Mouse (Mus musculus) cerebellum, postnatal 36 days (tissue): Measurements from ENCODE around the gene Arhgef17.
A peak's percentile ranks its signal among the peaks of the same experiment; 100 is the strongest.

ENCODE experiments used
- DNase-seq, 2 experiments: peaks; one replicate each; pipeline ENCODE4 v3.0.0; 2021 to 2022; ENCODE audit warnings: mixed read lengths in 2 of 2

The Arhgef17 gene

GRCm38 (mm10) chr7:100931926-100932480, at the start of gene Arhgef17:
TSS of gene Arhgef17 (minus strand) at chr7:100932107.
- no peak for DNase-seq

GRCm38 (mm10) chr7:100979175-100979574, 47.3 kb upstream of the Arhgef17 start:
- DNase-seq: peak in 1 of 2 experiments; percentile 30

- no peak for DNase-seq
These were observed 46.3 kb upstream of the Arhgef17 start for GRCm38 (mm10) chr7:100978171-100978570.

- DNase-seq: peak in 1 of 2 experiments; percentile 18
These were observed 42.4 kb upstream of the Arhgef17 start, which contains the start of gene P2ry6 for GRCm38 (mm10) chr7:100974135-100974903. TSS of gene P2ry6 (minus strand) at chr7:100974649.

GRCm38 (mm10) chr7:100972875-100973274, 41.0 kb upstream of the Arhgef17 start:
- no peak for DNase-seq

GRCm38 (mm10) chr7:100968874-100969659, 37.2 kb upstream of the Arhgef17 start:
- DNase-seq: no peak

- DNase-seq: no peak
These were observed 36.5 kb upstream of the Arhgef17 start for GRCm38 (mm10) chr7:100968376-100968775.

GRCm38 (mm10) chr7:100967850-100968249, 35.9 kb upstream of the Arhgef17 start:
- no peak for DNase-seq

- DNase-seq: no peak
These were observed 34.1 kb upstream of the Arhgef17 start for GRCm38 (mm10) chr7:100966014-100966413.

- DNase-seq: peak in 1 of 2 experiments; percentile 14
These were observed 33.2 kb upstream of the Arhgef17 start for GRCm38 (mm10) chr7:100965079-100965478.

GRCm38 (mm10) chr7:100964242-100964641, 32.3 kb upstream of the Arhgef17 start:
- DNase-seq: no peak

- no peak for DNase-seq
These were observed 31.5 kb upstream of the Arhgef17 start for GRCm38 (mm10) chr7:100963381-100963780.

- DNase-seq: no peak
These were observed 29.2 kb upstream of the Arhgef17 start for GRCm38 (mm10) chr7:100961146-100961545.

- no peak for DNase-seq
These were observed 28.6 kb upstream of the Arhgef17 start for GRCm38 (mm10) chr7:100960462-100960861.

GRCm38 (mm10) chr7:100958426-100958825, 26.5 kb upstream of the Arhgef17 start:
- no peak for DNase-seq

GRCm38 (mm10) chr7:100952686-100953085, 20.8 kb upstream of the Arhgef17 start:
- no peak for DNase-seq

- DNase-seq: no peak
These were observed 20.0 kb upstream of the Arhgef17 start for GRCm38 (mm10) chr7:100951903-100952302.

- DNase-seq: no peak
These were observed 18.6 kb upstream of the Arhgef17 start for GRCm38 (mm10) chr7:100950481-100951010.

GRCm38 (mm10) chr7:100950031-100950430, 18.1 kb upstream of the Arhgef17 start:
- no peak for DNase-seq

- no peak for DNase-seq
These were observed 12.8 kb upstream of the Arhgef17 start for GRCm38 (mm10) chr7:100944738-100945137.

GRCm38 (mm10) chr7:100944306-100944705, 12.4 kb upstream of the Arhgef17 start:
- DNase-seq: no peak

GRCm38 (mm10) chr7:100942789-100943615, 11.1 kb upstream of the Arhgef17 start:
- DNase-seq: peak; percentile 55 to 62
